Mouse (Mus musculus): Measurements from ENCODE around the gene Tapbpl.

Tapbpl gene

GRCm38 (mm10) chr6:125232045-125232437 lies 381 bp upstream of the Tapbpl start:
- no peaks in the 10 kb centered on the region for H3K27me3 ChIP-seq (ENCODE audit: control insufficient read depth, insufficient read depth, low read length, poor library complexity, severe bottlenecking)
- DNase-seq (ENCODE audit: low read depth, low spot score) = peak; percentile 18
- H3K36me3 ChIP-seq (ENCODE audit: control insufficient read depth, insufficient read depth, low read length, poor library complexity, severe bottlenecking) = peaks cover 9% of the 10 kb centered on the region

GRCm38 (mm10) chr6:125230571-125230970 lies 1.1 kb downstream of the Tapbpl start:
- no peak for DNase-seq (ENCODE audit: low read depth, low spot score)
- H3K27me3 ChIP-seq (ENCODE audit: control insufficient read depth, insufficient read depth, low read length, poor library complexity, severe bottlenecking) = no peaks in the 10 kb centered on the region

GRCm38 (mm10) chr6:125225518-125226115 lies 6.0 kb downstream of the Tapbpl start:
- Histone ChIP-seq H3K36me3 (ENCODE audit: control insufficient read depth, insufficient read depth, low read length, poor library complexity, severe bottlenecking) (peaks cover 24% of the 10 kb centered on the region), H3K27me3 (ENCODE audit: control insufficient read depth, insufficient read depth, low read length, poor library complexity, severe bottlenecking) (no peaks in the 10 kb centered on the region)
- DNase-seq (ENCODE audit: low read depth, low spot score) = peak; percentile 69

More at GRCm38 (mm10) chr6:125230571-125230970, 1.1 kb downstream of the Tapbpl start:
- H3K36me3 ChIP-seq (ENCODE audit: control insufficient read depth, insufficient read depth, low read length, poor library complexity, severe bottlenecking) = peaks cover 11% of the 10 kb centered on the region

GRCm38 (mm10) chr6:125222577-125222976 lies 9.1 kb downstream of the Tapbpl start:
- H3K27me3 ChIP-seq (ENCODE audit: control insufficient read depth, insufficient read depth, low read length, poor library complexity, severe bottlenecking) = no peaks in the 10 kb centered on the region
- DNase-seq (ENCODE audit: low read depth, low spot score) = no peak
- H3K36me3 ChIP-seq (ENCODE audit: control insufficient read depth, insufficient read depth, low read length, poor library complexity, severe bottlenecking) = peaks cover 21% of the 10 kb centered on the region

- H3K27me3 ChIP-seq (ENCODE audit: control insufficient read depth, insufficient read depth, low read length, poor library complexity, severe bottlenecking) = no peaks in the 10 kb centered on the region
- H3K36me3 ChIP-seq (ENCODE audit: control insufficient read depth, insufficient read depth, low read length, poor library complexity, severe bottlenecking) = peaks cover 19% of the 10 kb centered on the region
- DNase-seq (ENCODE audit: low read depth, low spot score) = peak; percentile 84
These were observed 9.5 kb downstream of the Tapbpl start for GRCm38 (mm10) chr6:125222146-125222545.

GRCm38 (mm10) chr6:125221115-125221745 lies 10.4 kb downstream of the Tapbpl start:
- no peak for DNase-seq (ENCODE audit: low read depth, low spot score)
- no peaks in the 10 kb centered on the region for H3K27me3 ChIP-seq (ENCODE audit: control insufficient read depth, insufficient read depth, low read length, poor library complexity, severe bottlenecking)
- H3K36me3 ChIP-seq (ENCODE audit: control insufficient read depth, insufficient read depth, low read length, poor library complexity, severe bottlenecking) = peaks cover 19% of the 10 kb centered on the region

- Histone ChIP-seq H3K36me3 (ENCODE audit: control insufficient read depth, insufficient read depth, low read length, poor library complexity, severe bottlenecking) (peaks cover 8% of the 10 kb centered on the region), H3K27me3 (ENCODE audit: control insufficient read depth, insufficient read depth, low read length, poor library complexity, severe bottlenecking) (no peaks in the 10 kb centered on the region)
- peak; percentile 90 for DNase-seq (ENCODE audit: low read depth, low spot score)
These were observed 12.7 kb downstream of the Tapbpl start for GRCm38 (mm10) chr6:125218963-125219362.

GRCm38 (mm10) chr6:125217899-125218298 lies 13.8 kb downstream of the Tapbpl start:
- DNase-seq (ENCODE audit: low read depth, low spot score) = no peak
- H3K27me3 ChIP-seq (ENCODE audit: control insufficient read depth, insufficient read depth, low read length, poor library complexity, severe bottlenecking) = no peaks in the 10 kb centered on the region
- H3K36me3 ChIP-seq (ENCODE audit: control insufficient read depth, insufficient read depth, low read length, poor library complexity, severe bottlenecking) = peaks cover 4% of the 10 kb centered on the region

- peaks cover 4% of the 10 kb centered on the region for H3K36me3 ChIP-seq (ENCODE audit: control insufficient read depth, insufficient read depth, low read length, poor library complexity, severe bottlenecking)
- no peaks in the 10 kb centered on the region for H3K27me3 ChIP-seq (ENCODE audit: control insufficient read depth, insufficient read depth, low read length, poor library complexity, severe bottlenecking)
- no peak for DNase-seq (ENCODE audit: low read depth, low spot score)
These were observed 14.8 kb downstream of the Tapbpl start for GRCm38 (mm10) chr6:125216898-125217297.

GRCm38 (mm10) chr6:125215148-125215954 lies 16.3 kb downstream of the Tapbpl start, which contains the start of gene Vamp1:
Gene Vamp1, plus strand, starts transcription at chr6:125215551.
- H3K27me3 ChIP-seq (ENCODE audit: control insufficient read depth, insufficient read depth, low read length, poor library complexity, severe bottlenecking) = no peaks in the 10 kb centered on the region
- DNase-seq (ENCODE audit: low read depth, low spot score) = peak; percentile 99
- peaks cover 4% of the 10 kb centered on the region for H3K36me3 ChIP-seq (ENCODE audit: control insufficient read depth, insufficient read depth, low read length, poor library complexity, severe bottlenecking)

- H3K27me3 ChIP-seq (ENCODE audit: control insufficient read depth, insufficient read depth, low read length, poor library complexity, severe bottlenecking) = no peaks in the 10 kb centered on the region
- no peaks in the 10 kb centered on the region; the same call in 1 of the 2 replicates for H3K36me3 ChIP-seq (ENCODE audit: control insufficient read depth, insufficient read depth, low read length, poor library complexity, severe bottlenecking)
- no peak for DNase-seq (ENCODE audit: low read depth, low spot score)
These were observed 17.9 kb downstream of the Tapbpl start for GRCm38 (mm10) chr6:125213715-125214114.

GRCm38 (mm10) chr6:125213129-125213528 lies 18.5 kb downstream of the Tapbpl start:
- no peak for DNase-seq (ENCODE audit: low read depth, low spot score)
- no peaks in the 10 kb centered on the region for H3K27me3 ChIP-seq (ENCODE audit: control insufficient read depth, insufficient read depth, low read length, poor library complexity, severe bottlenecking)
- H3K36me3 ChIP-seq (ENCODE audit: control insufficient read depth, insufficient read depth, low read length, poor library complexity, severe bottlenecking) = no peaks in the 10 kb centered on the region

- no peak for DNase-seq (ENCODE audit: low read depth, low spot score)
These were observed 19.0 kb downstream of the Tapbpl start for GRCm38 (mm10) chr6:125212621-125213020.

GRCm38 (mm10) chr6:125210436-125210835 lies 21.2 kb downstream of the Tapbpl start:
- DNase-seq (ENCODE audit: low read depth, low spot score) = no peak
- H3K27me3 ChIP-seq (ENCODE audit: control insufficient read depth, insufficient read depth, low read length, poor library complexity, severe bottlenecking) = no peaks in the 10 kb centered on the region
- H3K36me3 ChIP-seq (ENCODE audit: control insufficient read depth, insufficient read depth, low read length, poor library complexity, severe bottlenecking) = no peaks in the 10 kb centered on the region

More at GRCm38 (mm10) chr6:125212621-125213020, 19.0 kb downstream of the Tapbpl start:
- Histone ChIP-seq H3K27me3 (ENCODE audit: control insufficient read depth, insufficient read depth, low read length, poor library complexity, severe bottlenecking) (no peaks in the 10 kb centered on the region), H3K36me3 (ENCODE audit: control insufficient read depth, insufficient read depth, low read length, poor library complexity, severe bottlenecking) (no peaks in the 10 kb centered on the region)

- Histone ChIP-seq H3K36me3 (ENCODE audit: control insufficient read depth, insufficient read depth, low read length, poor library complexity, severe bottlenecking) (peaks cover 3% of the 10 kb centered on the region; the same call in 1 of the 2 replicates), H3K27me3 (ENCODE audit: control insufficient read depth, insufficient read depth, low read length, poor library complexity, severe bottlenecking) (no peaks in the 10 kb centered on the region)
- DNase-seq (ENCODE audit: low read depth, low spot score) = no peak
These were observed 34.5 kb downstream of the Tapbpl start for GRCm38 (mm10) chr6:125197166-125197565.
